Mouse (Mus musculus) C2C12 (cell line): Measurements from ENCODE around the gene Rbfox3. TPM values are rescaled to one million over a fixed set of nuclear protein-coding genes. Genes with fewer than 3 reads are reported as not detected.
A peak's percentile ranks its signal among the peaks of the same experiment; 100 is the strongest.

Experiments
- H3K27me3 ChIP-seq: one replicate; pipeline ENCODE4 v1.6.1; 2011; ENCODE audit not compliant: control insufficient read depth, insufficient read depth, insufficient read length
- H3K36me3 ChIP-seq: one replicate; pipeline ENCODE4 v1.6.1; 2011; ENCODE audit not compliant: control insufficient read depth, insufficient read depth
- H3K4me3 ChIP-seq: one replicate; pipeline ENCODE4 v1.5.1; 2011; ENCODE audit warnings: mild to moderate bottlenecking, control low read depth; ENCODE audit not compliant: poor library complexity, insufficient read depth, severe bottlenecking
- H3K79me2 ChIP-seq: one replicate; pipeline ENCODE4 v1.6.1; 2011; ENCODE audit not compliant: control insufficient read depth, insufficient read depth
- H3K79me3 ChIP-seq: one replicate; pipeline ENCODE4 v1.6.1; 2011; ENCODE audit warnings: low read depth, control low read depth
- H3ac ChIP-seq: one replicate; pipeline ENCODE3; 2011; ENCODE audit warnings: low read depth; ENCODE audit not compliant: control insufficient read depth, insufficient read length
- CEBPB ChIP-seq: IDR thresholded peaks from one replicate; pipeline ENCODE4 v1.6.1; 2011; ENCODE audit warnings: low read depth, mild to moderate bottlenecking, control low read depth, moderate library complexity
- CTCF ChIP-seq: IDR thresholded peaks from one replicate; pipeline ENCODE4 v1.5.1; 2011; ENCODE audit not compliant: control insufficient read depth, insufficient read depth, insufficient read length
- FOSL1 ChIP-seq: IDR thresholded peaks from one replicate; pipeline ENCODE4 v1.8.0; 2011; ENCODE audit warnings: mild to moderate bottlenecking, low read length; ENCODE audit not compliant: poor library complexity, insufficient read depth, severe bottlenecking
- MAX ChIP-seq: IDR thresholded peaks from one replicate; pipeline ENCODE4 v1.6.1; 2011; ENCODE audit warnings: mild to moderate bottlenecking, control low read depth
- MYOD1 ChIP-seq: IDR thresholded peaks from one replicate; pipeline ENCODE4 v1.6.1; 2011; ENCODE audit warnings: low read depth; ENCODE audit not compliant: control insufficient read depth, insufficient read length
- MYOG ChIP-seq: IDR thresholded peaks from one replicate; pipeline ENCODE4 v1.6.1; 2011; ENCODE audit not compliant: control insufficient read depth, insufficient read length; ENCODE audit errors: extremely low read depth
- USF1 ChIP-seq: IDR thresholded peaks from one replicate; pipeline ENCODE4 v1.6.1; 2011; ENCODE audit warnings: low read depth, mild to moderate bottlenecking, control low read depth, moderate library complexity
- polyA plus RNA-seq: library from polyadenylated mRNA; unstranded; fragments of >200 nt; fragmentation: generic; extraction: Trizol; gene quantifications from one replicate; pipeline ENCODE4 v1.2.1, GENCODE M21; 2012; ENCODE audit warnings: missing spikeins

Gene Rbfox3
- polyA plus RNA-seq, 1 experiment, result not detected

DNA sequence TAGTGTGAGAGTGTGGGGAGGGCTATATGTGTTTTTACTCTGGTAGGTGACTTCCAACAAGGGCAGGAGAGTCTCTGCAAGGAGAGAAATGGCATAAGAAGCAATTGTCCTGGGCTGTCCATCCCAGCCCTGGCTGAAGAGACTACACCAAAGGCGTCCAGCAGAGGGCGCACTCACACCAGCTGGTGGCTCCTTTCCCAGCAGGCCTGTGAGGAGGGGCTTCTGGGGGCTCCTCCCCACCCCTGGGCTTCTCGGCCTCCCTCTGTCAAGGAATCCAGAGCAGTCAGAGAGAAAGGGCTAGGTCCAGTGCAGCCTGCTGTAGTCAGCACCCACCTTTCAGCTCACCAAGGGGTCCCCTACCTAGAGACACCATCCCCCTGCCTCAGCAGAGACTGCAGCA lies 337.8 kb downstream of the Rbfox3 start:
- Histone ChIP-seq H3ac (no peak overlapping the region), H3K79me3 (no peaks in the 10 kb centered on the region), H3K79me2 (no peaks in the 10 kb centered on the region), H3K27me3 (peaks cover 89% of the 10 kb centered on the region), H3K4me3 (no peak overlapping the region), H3K36me3 (no peaks in the 10 kb centered on the region)
- TF ChIP-seq CTCF (peak; percentile 59), FOSL1 (no peak)

GRCm38 (mm10) chr11:118573000-118573399 lies 338.4 kb downstream of the Rbfox3 start:
- TF ChIP-seq USF1 (no peak), CTCF (no peak), FOSL1 (no peak), MAX (no peak)
- no peaks in the 10 kb centered on the region for H3K79me3 ChIP-seq
- H3K4me3 ChIP-seq, result no peak overlapping the region

DNA sequence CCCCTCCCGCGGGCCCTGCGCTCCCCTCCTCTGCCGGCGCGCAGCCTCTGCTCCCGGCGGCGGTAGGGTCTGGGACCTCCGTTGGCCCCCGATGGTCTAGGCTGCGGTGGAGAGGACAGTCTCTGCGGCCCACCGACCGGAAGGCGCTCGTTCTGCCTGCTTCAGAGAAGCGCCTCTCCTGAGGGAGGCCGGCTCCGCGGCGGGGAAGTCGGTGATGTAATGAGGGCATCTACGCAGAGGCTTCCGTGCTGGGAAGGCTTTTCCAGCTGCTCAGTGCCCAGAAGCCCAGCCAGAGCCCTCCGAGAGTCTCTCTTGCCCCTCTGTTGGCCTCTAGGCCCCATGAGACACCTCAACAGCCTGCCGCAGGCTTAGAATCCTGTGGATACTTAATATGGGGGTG lies 341.2 kb downstream of the Rbfox3 start:
- Histone ChIP-seq H3K27me3 (peaks cover 91% of the 10 kb centered on the region), H3K79me2 (no peaks in the 10 kb centered on the region), H3K4me3 (no peak overlapping the region)

More at GRCm38 (mm10) chr11:118573000-118573399, 338.4 kb downstream of the Rbfox3 start:
- Histone ChIP-seq H3K79me2 (no peaks in the 10 kb centered on the region), H3ac (no peak overlapping the region), H3K36me3 (no peaks in the 10 kb centered on the region), H3K27me3 (peaks cover 89% of the 10 kb centered on the region)

GRCm38 (mm10) chr11:118569571-118570062 lies 341.8 kb downstream of the Rbfox3 start:
- H3K4me3 ChIP-seq, result no peak overlapping the region
- no peaks in the 10 kb centered on the region for H3K79me2 ChIP-seq
- no peaks in the 10 kb centered on the region for H3K79me3 ChIP-seq
- H3K27me3 ChIP-seq, result peaks cover 94% of the 10 kb centered on the region
- TF ChIP-seq CTCF, result no peak
- no peak for TF ChIP-seq MYOD1
- no peak for TF ChIP-seq CEBPB
- no peak overlapping the region for H3ac ChIP-seq
- no peaks in the 10 kb centered on the region for H3K36me3 ChIP-seq

More for the DNA sequence above, 341.2 kb downstream of the Rbfox3 start:
- no peak for TF ChIP-seq USF1
- Histone ChIP-seq H3K36me3 (no peaks in the 10 kb centered on the region), H3K79me3 (no peaks in the 10 kb centered on the region), H3ac (no peak overlapping the region)

- Histone ChIP-seq H3K27me3 (peaks cover 94% of the 10 kb centered on the region), H3K36me3 (no peaks in the 10 kb centered on the region), H3K79me3 (no peaks in the 10 kb centered on the region), H3K4me3 (no peak overlapping the region), H3K79me2 (no peaks in the 10 kb centered on the region), H3ac (no peak overlapping the region)
- TF ChIP-seq MAX (no peak), CEBPB (no peak), CTCF (no peak), MYOG (no peak), USF1 (no peak), FOSL1 (no peak), MYOD1 (no peak)
Observed at GRCm38 (mm10) chr11:118563877-118564276, 347.5 kb downstream of the Rbfox3 start.

- Histone ChIP-seq H3K79me2 (no peaks in the 10 kb centered on the region), H3K36me3 (no peaks in the 10 kb centered on the region), H3K27me3 (peaks cover 88% of the 10 kb centered on the region), H3ac (no peak overlapping the region), H3K4me3 (no peak overlapping the region), H3K79me3 (no peaks in the 10 kb centered on the region)
- TF ChIP-seq FOSL1 (no peak), CEBPB (no peak), CTCF (no peak), MYOG (no peak), MYOD1 (no peak), MAX (no peak), USF1 (no peak)
Observed at GRCm38 (mm10) chr11:118562847-118563246, 348.6 kb downstream of the Rbfox3 start.

GRCm38 (mm10) chr11:118558193-118558592 lies 353.2 kb downstream of the Rbfox3 start:
- H3K27me3 ChIP-seq, result peaks cover 69% of the 10 kb centered on the region
- no peaks in the 10 kb centered on the region for H3K36me3 ChIP-seq
- no peaks in the 10 kb centered on the region for H3K79me2 ChIP-seq
- H3ac ChIP-seq, result no peak overlapping the region
- TF ChIP-seq MYOD1 (no peak), CEBPB (no peak), CTCF (no peak), FOSL1 (no peak), MAX (no peak), USF1 (no peak), MYOG (no peak)
- no peak overlapping the region for H3K4me3 ChIP-seq
- H3K79me3 ChIP-seq, result no peaks in the 10 kb centered on the region
